Mouse (Mus musculus) gastrocnemius, postnatal 4 days (tissue): ENCODE data around the gene Zmynd11. TPM values are rescaled to one million over a fixed set of nuclear protein-coding genes. Genes with fewer than 3 reads are reported as not detected.

Source experiments
- DNase-seq, 2 experiments: peaks; one replicate each; pipeline ENCODE4 v3.0.0; 2021 to 2022; ENCODE audit warnings: low spot score in 2 of 2, mixed read lengths in 2 of 2
- total RNA-seq, 2 experiments: library from RNA; stranded (reverse); gene quantifications; 2 replicates each; pipeline ENCODE4 v1.2.3; 2021

Gene Zmynd11
- total RNA-seq, 2 experiments from 2014 or later, result 114 to 130 TPM

GRCm38 (mm10) chr13:9715224-9715623 lies 49.9 kb downstream of the Zmynd11 start:
- no peak for DNase-seq

DNA sequence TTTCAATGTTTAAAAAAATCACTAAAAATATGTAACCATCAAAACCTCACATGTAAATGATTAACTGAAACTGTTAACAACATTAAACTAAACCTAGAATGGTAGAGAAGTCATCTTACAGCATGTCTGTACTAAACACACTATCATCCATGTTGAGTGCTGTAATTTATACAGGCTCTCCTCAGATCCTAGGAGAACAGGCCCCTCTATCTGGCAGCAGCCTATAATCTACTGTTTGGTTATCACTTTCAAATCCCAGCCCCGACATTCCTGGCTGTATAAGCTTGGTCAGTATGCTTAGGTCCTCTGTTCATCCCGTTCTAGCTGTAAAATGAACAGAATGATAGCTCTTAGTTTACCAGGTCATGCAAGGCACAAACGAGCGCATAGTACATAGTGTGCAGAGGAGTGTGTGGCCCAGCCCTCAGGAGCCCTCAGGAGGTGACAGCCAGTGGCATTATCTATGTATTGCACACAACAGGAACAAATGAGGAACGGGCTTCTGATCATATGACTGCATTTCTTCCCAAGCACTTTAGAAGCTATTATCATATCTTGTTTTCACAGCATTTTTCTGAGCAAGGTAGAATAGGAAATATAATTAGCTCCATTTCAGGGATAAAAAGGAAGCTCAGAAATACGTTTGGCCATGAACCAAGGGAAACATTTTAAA lies 51.5 kb downstream of the Zmynd11 start:
- no peak for DNase-seq

DNA sequence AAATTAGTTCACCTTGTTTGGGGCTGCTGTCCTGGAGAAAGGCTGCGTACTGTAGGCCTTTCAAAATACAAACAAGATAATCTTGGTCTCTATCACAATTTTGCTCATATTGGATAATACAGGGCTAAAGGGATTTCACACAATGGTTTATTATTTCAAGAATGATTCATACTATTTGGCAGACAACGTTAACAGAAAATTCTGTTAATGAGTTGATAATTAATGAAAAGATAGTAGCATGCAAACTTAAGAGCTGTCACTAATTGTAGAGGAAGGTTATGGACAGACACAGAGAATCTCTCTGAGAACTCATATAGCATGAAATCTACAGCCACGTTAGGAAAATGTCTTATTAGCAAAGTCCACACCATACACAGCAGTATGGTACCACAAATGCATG lies 52.2 kb downstream of the Zmynd11 start:
- no peak for DNase-seq

- no peak for DNase-seq
These were observed 52.7 kb downstream of the Zmynd11 start for GRCm38 (mm10) chr13:9712409-9712808.

DNA sequence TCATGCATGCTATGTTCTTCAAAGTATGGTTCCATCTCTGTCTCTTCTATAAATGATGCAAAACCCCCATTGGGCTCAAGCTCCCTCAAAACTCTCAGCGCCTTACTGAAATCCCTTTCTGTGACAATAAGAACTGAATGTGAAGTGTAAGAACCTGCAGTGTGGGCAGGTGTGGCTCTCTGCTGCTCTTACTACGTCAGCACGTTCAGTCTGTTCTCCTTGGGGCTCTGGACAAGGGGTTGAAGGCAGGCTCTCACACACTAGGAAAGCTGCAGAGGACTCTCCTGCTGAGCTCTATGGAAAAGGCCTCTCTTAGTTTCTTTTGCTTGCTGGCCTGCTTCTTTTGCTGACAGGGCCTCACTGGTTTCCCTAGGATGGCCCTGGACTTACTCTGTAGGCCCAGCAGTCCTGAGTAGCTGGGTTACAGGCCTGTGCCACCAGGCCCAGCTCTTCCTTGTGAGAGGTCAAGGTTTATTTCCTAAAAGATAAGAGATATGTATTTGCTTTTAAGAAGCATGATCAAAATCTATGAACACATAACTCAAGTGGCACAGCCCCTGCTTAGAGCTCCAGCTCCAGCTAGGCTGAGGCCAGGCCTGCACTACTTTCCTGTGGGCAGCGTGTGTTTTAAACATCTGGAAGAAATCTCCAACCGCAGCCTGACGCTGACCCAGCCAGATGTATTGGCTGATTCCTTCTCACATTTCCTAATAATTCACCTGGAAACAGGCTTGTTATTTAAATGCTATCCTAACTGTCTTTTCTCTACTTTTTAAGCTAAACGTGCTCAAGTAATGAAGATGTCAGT lies 56.5 kb downstream of the Zmynd11 start:
- DNase-seq, result no peak

GRCm38 (mm10) chr13:9706720-9707119 lies 58.4 kb downstream of the Zmynd11 start:
- no peak for DNase-seq

GRCm38 (mm10) chr13:9702615-9703235 lies 62.4 kb downstream of the Zmynd11 start:
- no peak for DNase-seq

DNA sequence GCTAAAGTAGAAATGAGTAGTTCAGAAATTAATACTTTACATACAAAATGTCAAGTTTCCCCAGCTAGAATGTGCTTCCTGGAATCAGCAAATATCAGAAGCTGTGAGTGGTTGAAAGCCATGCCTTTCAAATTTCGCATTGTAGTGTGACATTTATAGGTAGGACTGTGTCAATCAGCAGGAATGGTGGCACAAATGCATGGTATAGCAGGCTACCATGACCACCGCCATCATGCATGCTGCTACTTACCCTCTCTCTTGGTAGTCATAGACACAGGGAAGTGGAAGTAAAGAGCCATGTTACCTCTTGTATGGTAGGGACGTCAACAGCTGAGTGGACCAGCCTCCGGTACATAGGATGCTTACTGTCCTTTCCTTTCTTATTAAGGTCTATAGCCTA lies 67.8 kb downstream of the Zmynd11 start:
- DNase-seq, result no peak

GRCm38 (mm10) chr13:9695809-9696208 lies 69.3 kb downstream of the Zmynd11 start:
- DNase-seq, result peak in 1 of 2 experiments; percentile 22

DNA sequence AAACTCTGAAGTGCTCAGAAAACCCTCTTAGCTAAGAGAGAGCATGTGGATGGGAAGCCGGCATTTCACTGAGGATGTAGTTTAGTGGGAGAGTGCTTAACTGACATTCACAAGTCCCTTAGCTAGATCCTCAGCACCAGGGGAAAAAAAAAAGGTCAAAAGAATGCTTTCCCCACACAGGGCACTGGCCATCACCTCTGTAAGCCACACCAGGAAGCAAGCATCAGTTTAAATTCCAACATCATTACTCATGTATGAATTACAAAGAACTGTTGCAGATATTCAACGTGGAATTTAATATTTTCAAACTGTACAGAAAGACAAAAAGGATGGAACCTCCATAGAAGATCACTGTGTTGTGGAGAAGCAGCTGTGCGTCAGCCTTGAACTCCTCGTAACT lies 69.7 kb downstream of the Zmynd11 start:
- no peak for DNase-seq

- no peak for DNase-seq
These were observed 70.5 kb downstream of the Zmynd11 start for GRCm38 (mm10) chr13:9694651-9695050.

GRCm38 (mm10) chr13:9692876-9693275 lies 72.3 kb downstream of the Zmynd11 start:
- DNase-seq, result no peak

GRCm38 (mm10) chr13:9689366-9689765 lies 75.8 kb downstream of the Zmynd11 start:
- DNase-seq, result no peak

- DNase-seq, result no peak
These were observed 78.4 kb downstream of the Zmynd11 start for GRCm38 (mm10) chr13:9686765-9687164.

- DNase-seq, result no peak
These were observed 78.9 kb downstream of the Zmynd11 start for GRCm38 (mm10) chr13:9686261-9686660.

DNA sequence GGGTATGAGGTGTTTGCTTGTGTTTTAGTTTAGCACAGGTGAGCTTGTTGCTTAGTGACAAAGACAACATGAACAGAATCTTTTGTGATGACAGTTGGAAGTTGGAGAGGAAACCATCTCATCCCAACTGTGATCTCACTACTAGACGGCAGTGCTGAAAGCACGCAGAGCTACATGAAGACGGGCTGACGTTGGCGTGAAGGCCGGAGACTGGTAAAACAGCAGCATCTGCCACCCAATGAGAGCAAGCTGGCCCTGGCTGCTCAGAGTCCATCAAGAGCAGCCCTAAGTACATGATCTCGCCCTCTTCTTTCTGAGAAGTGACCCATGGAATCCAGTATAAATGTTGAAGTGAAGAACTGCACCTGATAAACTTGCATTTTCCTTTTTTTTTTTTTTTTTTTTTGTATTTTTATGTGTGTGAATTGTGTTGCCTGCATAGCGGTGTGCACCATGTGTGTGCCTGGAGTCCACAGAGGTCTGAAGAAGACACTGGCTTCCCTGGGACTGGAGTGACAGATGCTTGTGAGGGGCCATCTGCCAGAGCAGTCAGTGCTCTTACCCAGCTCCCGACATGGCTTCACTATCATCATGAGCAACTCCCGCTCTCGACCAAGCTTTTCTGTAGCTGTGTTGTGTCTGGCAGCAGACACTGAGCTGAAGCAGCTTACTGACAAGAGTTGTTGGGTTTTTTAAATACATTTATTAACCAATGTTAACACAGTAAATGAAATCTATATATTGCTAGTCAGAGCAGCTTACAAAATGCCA lies 80.8 kb downstream of the Zmynd11 start:
- DNase-seq, result no peak

GRCm38 (mm10) chr13:9683280-9683679 lies 81.8 kb downstream of the Zmynd11 start:
- DNase-seq, result no peak

- DNase-seq, result no peak
These were observed 83.6 kb downstream of the Zmynd11 start for GRCm38 (mm10) chr13:9681492-9681891.

DNA sequence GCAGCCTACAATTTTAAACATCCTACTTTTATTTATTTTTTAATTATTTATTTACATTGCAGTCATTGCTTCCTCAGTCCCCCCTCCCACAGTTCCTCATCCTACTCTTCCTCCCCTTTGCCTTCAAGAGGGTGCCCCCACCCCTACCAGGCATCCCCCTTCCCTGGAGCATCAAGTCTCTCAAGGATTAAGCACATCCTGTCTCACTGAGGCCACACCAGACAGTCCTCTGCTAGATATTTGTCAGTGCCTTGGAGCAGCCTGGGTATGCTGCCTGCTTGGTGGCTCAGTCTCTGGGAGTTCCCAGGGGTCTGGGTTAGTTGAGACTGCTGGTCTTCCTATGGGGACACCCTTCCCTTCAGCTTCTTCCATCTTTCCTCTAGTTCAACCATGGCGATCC lies 91.0 kb downstream of the Zmynd11 start:
- DNase-seq, result no peak

GRCm38 (mm10) chr13:9669246-9669645 lies 95.9 kb downstream of the Zmynd11 start:
- no peak for DNase-seq

- no peak for DNase-seq
These were observed 97.1 kb downstream of the Zmynd11 start for GRCm38 (mm10) chr13:9667954-9668496.
